Mouse (Mus musculus) effector memory CD4-positive, alpha-beta T cell, adult 7 months (primary cell): Measurements from ENCODE around the gene Col6a5. TPM values are rescaled to one million over a fixed set of nuclear protein-coding genes. Genes with fewer than 3 reads are reported as not detected.

Experiments
- polyA plus RNA-seq: library from polyadenylated mRNA; unstranded; fragments of 100-300 nt; shearing (Covaris generic); gene quantifications from one replicate; pipeline ENCODE4 v1.2.1, GENCODE M21; 2017

Col6a5 gene
- not detected for polyA plus RNA-seq

DNA sequence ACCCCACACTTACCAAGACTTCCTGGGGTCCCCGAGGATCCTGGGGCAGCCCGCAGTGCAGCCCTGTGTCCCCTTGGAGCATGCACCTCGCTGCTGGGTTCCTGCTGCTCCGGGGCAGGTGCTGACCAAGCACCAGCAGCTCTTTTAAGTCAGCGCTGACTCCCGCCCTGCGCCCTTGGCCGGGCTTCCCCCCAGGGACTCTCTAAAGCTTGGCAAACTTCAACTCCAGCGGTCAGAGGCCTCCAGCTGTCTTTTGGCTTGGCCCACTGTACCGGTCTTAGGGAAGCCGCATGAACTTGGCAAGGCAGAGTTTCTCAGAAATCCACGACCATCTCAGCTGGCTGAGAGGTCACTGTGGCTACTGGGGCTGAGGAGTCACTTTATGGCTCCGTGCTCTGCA is at the start of gene Col6a5:
TSS of gene Col6a5 (minus strand) at position 111 of the 400 bp plus-strand sequence.

DNA sequence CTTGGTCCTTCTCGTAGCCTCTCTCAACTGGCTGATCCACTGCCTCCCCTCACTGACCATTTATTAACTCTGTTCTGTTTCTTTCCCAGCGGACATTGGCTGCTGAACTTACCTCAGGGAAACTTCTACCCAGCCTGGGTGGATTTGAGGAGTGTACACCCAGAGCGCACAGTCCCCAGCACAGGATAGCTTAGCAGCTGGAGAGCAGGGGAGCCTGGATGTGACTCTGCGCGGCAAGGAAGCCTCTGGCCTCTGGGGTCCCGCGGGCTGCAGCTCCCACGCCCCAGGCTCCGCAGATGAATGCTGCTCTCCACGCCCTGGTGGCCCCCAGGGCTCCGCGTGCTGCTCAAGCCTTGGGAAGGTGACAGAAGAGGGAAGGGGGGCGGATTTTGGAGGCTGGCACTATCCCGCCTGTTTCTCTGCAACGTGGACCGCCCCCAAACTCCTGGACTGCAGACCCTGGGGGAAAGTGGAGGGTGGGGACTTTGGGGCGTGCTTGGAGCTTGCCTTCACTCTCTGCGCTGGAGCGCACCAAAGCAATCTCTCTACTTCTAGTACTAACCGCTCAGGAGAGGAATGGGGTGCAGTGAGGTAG is 132.6 kb downstream of the Col6a5 start, which contains the start of gene Col6a6:
TSS of gene Col6a6 (minus strand) at position 370 of the 595 bp plus-strand sequence.

Other genes with a start within 250 kb of the Col6a5 start
- 0.22 TPM for gene Col6a6, start 132.5 kb downstream of the Col6a5 start, polyA plus RNA-seq
- not detected for gene Col6a4, start 136.1 kb upstream of the Col6a5 start, polyA plus RNA-seq
- 2.6 TPM for gene Glyctk, start 197.5 kb upstream of the Col6a5 start, polyA plus RNA-seq
- 49.7 TPM for gene Wdr82, start 210.3 kb upstream of the Col6a5 start, polyA plus RNA-seq
- gene Ppm1m, start 239.1 kb upstream of the Col6a5 start, polyA plus RNA-seq = 46.1 TPM
- 115 TPM for gene Twf2, start 242.5 kb upstream of the Col6a5 start, polyA plus RNA-seq